20 mouse cellular contexts compared by ENCODE assay signal in the genomic region with DNA sequence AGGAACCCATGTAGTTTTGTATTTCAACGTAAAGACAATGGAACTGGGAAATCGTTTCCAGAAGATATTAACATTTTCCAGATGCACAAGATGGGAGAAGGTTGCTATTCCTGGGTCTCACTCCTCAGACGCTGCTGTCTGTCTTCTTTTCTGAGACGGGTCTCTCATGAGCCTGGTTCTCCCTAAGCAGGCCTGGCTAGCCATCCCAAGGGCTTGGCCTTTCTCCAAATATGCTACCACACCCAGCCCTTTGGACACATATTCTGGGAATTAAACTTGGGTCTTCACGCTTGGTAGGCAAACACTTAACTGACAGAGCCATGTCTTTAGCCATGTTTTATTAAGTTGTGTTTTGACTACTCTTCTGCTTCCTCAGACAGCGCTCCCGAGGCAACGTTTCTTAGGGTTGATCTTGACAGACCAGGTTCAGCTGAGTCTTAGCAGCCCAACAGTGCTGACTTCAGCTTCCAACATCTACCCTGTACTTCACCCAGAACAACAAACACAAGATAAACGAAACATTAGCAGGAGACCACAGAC. TPM values are rescaled to one million over a fixed set of nuclear protein-coding genes. Genes with fewer than 3 reads are reported as not detected.
DNase-seq lines count a peak whose midpoint lies in the region; ATAC-seq lines count a peak whose summit lies in the region.
"Had no signal": no experiment of that assay in that cellular context is flagged by ENCODE, and none has a peak within 500 bp of the region (broad histone marks: within the 10 kb centered on the region; RNA-seq: fewer than 3 reads in every experiment).

No protein-coding gene starts in this region.

- peaks cover 8% of the 10 kb centered on the region; the same call in 1 of the 2 replicates for H3K36me3 ChIP-seq in intestine, embryonic 14.5 days (ENCODE audit: control insufficient read depth, insufficient read depth, low read length)
- no peaks in the 10 kb centered on the region for H3K36me3 ChIP-seq in intestine, embryonic 15.5 days
- H3K36me3 ChIP-seq in midbrain, embryonic 10.5 days = 0 out of 2 replicates have a peak, but pooled peaks cover 3% of the 10 kb centered on the region
- H3K36me3 ChIP-seq in midbrain, embryonic 15.5 days (replicated peaks) = no peaks in the 10 kb centered on the region
- peaks cover 13% of the 10 kb centered on the region; the same call in 1 of the 2 replicates for H3K36me3 ChIP-seq in embryonic facial prominence, embryonic 14.5 days (ENCODE audit: control insufficient read depth, insufficient read depth, low read length)
- H3K36me3 ChIP-seq in hindbrain, embryonic 12.5 days = no peaks in the 10 kb centered on the region
- H3K36me3 ChIP-seq: heart, embryonic 15.5 days; liver, embryonic 15.5 days; stomach, embryonic 15.5 days had no signal

- ATAC-seq in intestine, embryonic 14.5 days (replicated peaks; ENCODE audit: low FRiP score, low TSS enrichment, low read depth) = no peak
- no peak for ATAC-seq in intestine, embryonic 15.5 days
- ATAC-seq in midbrain, embryonic 15.5 days (replicated peaks) = no peak
- peak; percentile 44; the same call in 1 of the 2 replicates for ATAC-seq in embryonic facial prominence, embryonic 14.5 days (ENCODE audit: low read depth)
- no peak for ATAC-seq in hindbrain, embryonic 12.5 days (ENCODE audit: low FRiP score)
- ATAC-seq: forebrain, embryonic 14.5 days; hindbrain, postnatal 0 days; lung, postnatal 0 days; Patski had no signal

- H3K9me3 ChIP-seq in intestine, embryonic 14.5 days (ENCODE audit: control insufficient read depth, low read length) = no peaks in the 10 kb centered on the region
- H3K9me3 ChIP-seq in intestine, embryonic 15.5 days = no peaks in the 10 kb centered on the region
- H3K9me3 ChIP-seq in midbrain, embryonic 10.5 days (replicated peaks) = no peaks in the 10 kb centered on the region
- no peaks in the 10 kb centered on the region for H3K9me3 ChIP-seq in midbrain, embryonic 15.5 days
- no peaks in the 10 kb centered on the region for H3K9me3 ChIP-seq in embryonic facial prominence, embryonic 14.5 days (ENCODE audit: control insufficient read depth, low read length)
- H3K9me3 ChIP-seq in hindbrain, embryonic 12.5 days (replicated peaks) = no peaks in the 10 kb centered on the region
- H3K9me3 ChIP-seq: heart, embryonic 15.5 days; limb, embryonic 13.5 days; liver, embryonic 15.5 days; stomach, embryonic 15.5 days had no signal

- DNase-seq in intestine, embryonic 14.5 days (ENCODE audit: low spot score) = no peak
- no peak for DNase-seq in midbrain, embryonic 10.5 days (ENCODE audit: low spot score)
- DNase-seq in embryonic facial prominence, embryonic 14.5 days (ENCODE audit: low spot score) = peak; percentile 60
- no peak for DNase-seq in cerebellum, postnatal 14 days
- DNase-seq: adrenal gland, postnatal 14 days; cerebellum, adult 9-11 months; layer of hippocampus, adult 9-11 months; midbrain, embryonic 14.5 days; right cerebral cortex, postnatal 14 days had no signal

- H3K4me1 ChIP-seq in intestine, embryonic 14.5 days (replicated peaks; ENCODE audit: control insufficient read depth, insufficient read depth, low read length) = no peaks in the 10 kb centered on the region
- H3K4me1 ChIP-seq in intestine, embryonic 15.5 days (replicated peaks) = no peaks in the 10 kb centered on the region
- peaks cover 8% of the 10 kb centered on the region; the same call in 1 of the 2 replicates for H3K4me1 ChIP-seq in midbrain, embryonic 10.5 days
- H3K4me1 ChIP-seq in midbrain, embryonic 15.5 days = no peaks in the 10 kb centered on the region
- H3K4me1 ChIP-seq in embryonic facial prominence, embryonic 14.5 days (ENCODE audit: control insufficient read depth, insufficient read depth, low read length) = peaks cover 5% of the 10 kb centered on the region
- H3K4me1 ChIP-seq in hindbrain, embryonic 12.5 days = no peaks in the 10 kb centered on the region
- H3K4me1 ChIP-seq: heart, embryonic 15.5 days; limb, embryonic 13.5 days had no signal

- no peaks in the 10 kb centered on the region for H3K27me3 ChIP-seq in intestine, embryonic 14.5 days (replicated peaks; ENCODE audit: control insufficient read depth, insufficient read depth, low read length)
- no peaks in the 10 kb centered on the region for H3K27me3 ChIP-seq in intestine, embryonic 15.5 days (replicated peaks)
- no peaks in the 10 kb centered on the region for H3K27me3 ChIP-seq in midbrain, embryonic 10.5 days (ENCODE audit: low read depth, poor library complexity, severe bottlenecking)
- H3K27me3 ChIP-seq in midbrain, embryonic 15.5 days (replicated peaks) = no peaks in the 10 kb centered on the region
- H3K27me3 ChIP-seq in embryonic facial prominence, embryonic 14.5 days (replicated peaks; ENCODE audit: control insufficient read depth, insufficient read depth, low read length) = no peaks in the 10 kb centered on the region
- H3K27me3 ChIP-seq in hindbrain, embryonic 12.5 days = no peaks in the 10 kb centered on the region
- H3K27me3 ChIP-seq: heart, embryonic 15.5 days; limb, embryonic 13.5 days; liver, embryonic 15.5 days; Patski; stomach, embryonic 15.5 days had no signal

- WGBS in intestine, embryonic 14.5 days = 57% methylated on average over 9 of the region's 9 CpGs
- 62% methylated on average over 9 of the region's 9 CpGs for WGBS in intestine, embryonic 15.5 days
- 88% methylated on average over 9 of the region's 9 CpGs for WGBS in midbrain, embryonic 10.5 days
- 86% methylated on average over 9 of the region's 9 CpGs for WGBS in midbrain, embryonic 15.5 days
- WGBS in embryonic facial prominence, embryonic 14.5 days = 39% methylated on average over 9 of the region's 9 CpGs
- WGBS in hindbrain, embryonic 12.5 days = 81% methylated on average over 9 of the region's 9 CpGs

- no peak overlapping the region for H3K4me3 ChIP-seq in intestine, embryonic 14.5 days (ENCODE audit: low read depth, low read length)
- H3K4me3 ChIP-seq in intestine, embryonic 15.5 days (replicated peaks) = no peak overlapping the region
- no peak overlapping the region for H3K4me3 ChIP-seq in midbrain, embryonic 10.5 days
- H3K4me3 ChIP-seq in midbrain, embryonic 15.5 days = no peak overlapping the region
- no peak overlapping the region for H3K4me3 ChIP-seq in embryonic facial prominence, embryonic 14.5 days (ENCODE audit: low read depth, low read length)
- H3K4me3 ChIP-seq in hindbrain, embryonic 12.5 days = no peak overlapping the region
- H3K4me3 ChIP-seq: heart, embryonic 15.5 days; limb, embryonic 13.5 days; liver, embryonic 15.5 days; stomach, embryonic 15.5 days had no signal

- H3K9ac ChIP-seq in intestine, embryonic 14.5 days (ENCODE audit: low read length) = no peak overlapping the region
- no peak overlapping the region for H3K9ac ChIP-seq in intestine, embryonic 15.5 days
- H3K9ac ChIP-seq in midbrain, embryonic 15.5 days = no peak overlapping the region
- no peak overlapping the region for H3K9ac ChIP-seq in embryonic facial prominence, embryonic 14.5 days (ENCODE audit: low read depth, low read length)
- H3K9ac ChIP-seq in hindbrain, embryonic 12.5 days = no peak overlapping the region
- H3K9ac ChIP-seq: heart, embryonic 15.5 days; limb, embryonic 13.5 days; liver, embryonic 15.5 days; stomach, embryonic 15.5 days had no signal

- no peak overlapping the region for H3K4me2 ChIP-seq in intestine, embryonic 14.5 days (ENCODE audit: low read length)
- no peak overlapping the region for H3K4me2 ChIP-seq in intestine, embryonic 15.5 days (replicated peaks)
- H3K4me2 ChIP-seq in midbrain, embryonic 15.5 days = no peak overlapping the region
- no peak overlapping the region for H3K4me2 ChIP-seq in embryonic facial prominence, embryonic 14.5 days (ENCODE audit: low read depth, low read length)
- H3K4me2 ChIP-seq in hindbrain, embryonic 12.5 days (replicated peaks) = no peak overlapping the region
- H3K4me2 ChIP-seq: heart, embryonic 15.5 days; limb, embryonic 13.5 days; liver, embryonic 15.5 days; stomach, embryonic 15.5 days had no signal

- 0 out of 2 replicates have a peak overlapping the region, but pooled peaks have one; percentile 27 for H3K27ac ChIP-seq in intestine, embryonic 14.5 days (ENCODE audit: low read depth)
- H3K27ac ChIP-seq in intestine, embryonic 15.5 days = no peak overlapping the region
- peak overlapping the region; percentile 49; the same call in 1 of the 2 replicates for H3K27ac ChIP-seq in midbrain, embryonic 10.5 days (replicated peaks)
- no peak overlapping the region for H3K27ac ChIP-seq in midbrain, embryonic 15.5 days
- peak overlapping the region; percentile 65; the same call in 1 of the 2 replicates for H3K27ac ChIP-seq in embryonic facial prominence, embryonic 14.5 days (replicated peaks; ENCODE audit: low read depth, low read length)
- H3K27ac ChIP-seq in hindbrain, embryonic 12.5 days = no peak overlapping the region
- H3K27ac ChIP-seq: heart, embryonic 15.5 days; hindbrain, postnatal 0 days; limb, embryonic 13.5 days; liver, embryonic 15.5 days; stomach, embryonic 15.5 days had no signal

RNA-seq across cellular contexts. Expression of a gene that starts 18.5 kb away (rescaled TPM):
- polyA plus RNA-seq in intestine, embryonic 14.5 days (2014; fragmentation: Nextera tagmentation; extraction: Ambion mirVana) = 8.0 and 8.3 TPM in 2 replicates
- polyA plus RNA-seq in intestine, embryonic 15.5 days (2015; fragmentation: Nextera tagmentation; extraction: Ambion mirVana) = 7.3 and 8.0 TPM in 2 replicates
- polyA plus RNA-seq in midbrain, embryonic 10.5 days (2016; fragmentation: Nextera tagmentation; extraction: Ambion mirVana) = 7.2 and 7.7 TPM in 2 replicates
- polyA plus RNA-seq in midbrain, embryonic 15.5 days (2015; fragmentation: Nextera tagmentation; extraction: Ambion mirVana) = 7.3 and 8.2 TPM in 2 replicates
- 6.8 and 8.5 TPM in 2 replicates for polyA plus RNA-seq in embryonic facial prominence, embryonic 14.5 days (2014; fragmentation: Nextera tagmentation; extraction: Ambion mirVana)
- 8.2 and 8.6 TPM in 2 replicates for polyA plus RNA-seq in hindbrain, embryonic 12.5 days (2016; fragmentation: Nextera tagmentation; extraction: Ambion mirVana)

RNA-seq across cellular contexts. Expression of a gene that starts 46.9 kb away (rescaled TPM):
- polyA plus RNA-seq in intestine, embryonic 14.5 days (2014; fragmentation: Nextera tagmentation; extraction: Ambion mirVana) = 24.7 and 29.4 TPM in 2 replicates
- polyA plus RNA-seq in intestine, embryonic 15.5 days (2015; fragmentation: Nextera tagmentation; extraction: Ambion mirVana) = 34.2 and 40.5 TPM in 2 replicates
- 12.8 TPM in 2 replicates for polyA plus RNA-seq in midbrain, embryonic 10.5 days (2016; fragmentation: Nextera tagmentation; extraction: Ambion mirVana)
- 14.1 and 16.7 TPM in 2 replicates for polyA plus RNA-seq in midbrain, embryonic 15.5 days (2015; fragmentation: Nextera tagmentation; extraction: Ambion mirVana)
- 41.6 and 58.0 TPM in 2 replicates for polyA plus RNA-seq in embryonic facial prominence, embryonic 14.5 days (2014; fragmentation: Nextera tagmentation; extraction: Ambion mirVana)
- 22.3 and 26.1 TPM in 2 replicates for polyA plus RNA-seq in hindbrain, embryonic 12.5 days (2016; fragmentation: Nextera tagmentation; extraction: Ambion mirVana)

Comparison
In these comparisons a context has a peak if more than half of its experiments do, and no peak if none do; other contexts are left out.
1. H3K27ac ChIP-seq: peak in intestine, embryonic 14.5 days (single experiment), midbrain, embryonic 10.5 days (single experiment) and embryonic facial prominence, embryonic 14.5 days (single experiment); none in intestine, embryonic 15.5 days (single experiment), midbrain, embryonic 15.5 days (single experiment) and hindbrain, embryonic 12.5 days (single experiment).